Mouse (Mus musculus) frontal cortex, postnatal 14 days (tissue): ENCODE results near the gene Zbtb9.

Source experiments
- DNase-seq, 2 experiments: peaks; one replicate each; pipeline ENCODE4 v3.0.0; 2022; ENCODE audit warnings: low spot score in 2 of 2

Zbtb9 gene

GRCm38 (mm10) chr17:26947231-26948100, 25.5 kb upstream of the Zbtb9 start:
- DNase-seq, result no peak

GRCm38 (mm10) chr17:26948316-26949050, 24.5 kb upstream of the Zbtb9 start:
- DNase-seq, result peak in 1 of 2 experiments; percentile 57

DNA sequence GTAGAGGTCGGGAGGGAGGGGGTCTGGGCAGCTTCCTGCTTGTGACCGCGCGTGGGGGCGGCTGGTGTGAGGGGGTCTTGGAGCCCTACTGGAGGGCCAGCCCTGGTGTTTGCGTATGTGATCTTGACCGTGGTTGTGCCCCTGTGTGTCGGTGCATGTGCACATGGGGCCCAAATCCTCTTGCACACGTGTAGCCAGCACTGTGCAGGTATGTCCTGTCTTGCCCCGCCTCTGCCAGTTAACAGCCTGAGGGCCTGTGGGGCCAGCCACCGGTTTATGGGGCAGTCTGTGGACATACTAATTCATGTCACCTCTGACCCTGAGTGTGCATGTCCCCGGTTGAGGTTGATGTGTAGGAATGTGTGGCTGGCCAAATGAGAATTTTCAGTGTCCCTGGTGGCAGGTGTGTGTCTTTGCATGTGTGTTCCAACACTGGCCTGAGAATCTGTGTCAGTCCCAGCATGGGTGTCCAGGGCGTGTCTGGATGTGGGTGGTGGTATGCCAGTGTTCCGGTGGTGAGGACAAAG, 23.9 kb upstream of the Zbtb9 start:
- DNase-seq, result no peak

- DNase-seq, result no peak
These were observed 23.1 kb upstream of the Zbtb9 start for GRCm38 (mm10) chr17:26949866-26950265.

GRCm38 (mm10) chr17:26950560-26951288, 22.2 kb upstream of the Zbtb9 start:
- DNase-seq, result no peak

- DNase-seq, result peak; percentile 76 to 84
These were observed 21.6 kb upstream of the Zbtb9 start for GRCm38 (mm10) chr17:26951406-26951805.

DNA sequence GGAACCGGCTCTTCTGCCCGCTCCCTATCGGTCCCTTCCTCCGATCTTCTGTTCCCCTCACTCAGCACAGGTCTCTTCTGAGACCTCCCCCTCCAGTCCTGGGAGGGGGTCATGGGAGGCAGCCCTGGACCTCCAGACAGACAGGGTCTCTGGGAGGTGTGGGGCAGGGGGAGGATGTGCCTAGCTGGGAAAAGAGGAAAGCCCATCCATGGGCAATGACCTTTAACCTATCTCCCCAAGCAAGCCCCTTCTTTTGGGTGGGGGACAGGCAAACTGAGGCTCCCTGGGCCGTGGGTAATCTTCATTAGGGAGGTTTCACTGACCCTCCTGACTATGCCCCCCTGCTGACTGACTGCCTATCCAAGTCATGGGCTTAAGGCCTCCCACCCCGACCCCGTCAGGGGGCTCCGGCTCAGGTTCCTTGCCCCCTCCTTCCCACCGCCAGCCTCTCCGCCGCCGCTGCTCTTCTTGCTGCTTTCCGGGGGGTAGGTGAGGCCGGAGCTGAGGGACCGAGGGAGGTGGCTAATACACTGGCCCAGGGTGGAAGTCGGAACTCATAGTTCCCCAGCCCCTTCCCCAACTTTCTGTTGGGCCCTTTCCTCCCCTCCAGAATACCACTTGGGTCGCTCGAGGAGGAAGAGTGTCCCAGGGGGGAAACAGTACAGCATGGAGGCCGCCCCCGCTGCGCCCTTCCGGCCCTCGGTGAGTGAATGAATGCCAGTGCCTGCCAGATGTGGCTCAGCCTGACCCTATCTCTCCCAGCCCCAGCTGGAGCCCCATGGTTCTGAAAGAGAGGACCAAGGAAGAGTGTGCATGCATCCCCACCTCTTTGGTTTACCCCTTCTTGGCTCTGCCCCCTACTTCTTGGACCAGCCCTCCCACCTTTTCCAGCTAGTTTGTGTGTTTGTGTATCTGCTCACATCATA, 20.8 kb upstream of the Zbtb9 start:
- DNase-seq, result no peak

GRCm38 (mm10) chr17:26953201-26953600, 19.8 kb upstream of the Zbtb9 start:
- DNase-seq, result no peak

GRCm38 (mm10) chr17:26953726-26954125, 19.2 kb upstream of the Zbtb9 start:
- no peak for DNase-seq

DNA sequence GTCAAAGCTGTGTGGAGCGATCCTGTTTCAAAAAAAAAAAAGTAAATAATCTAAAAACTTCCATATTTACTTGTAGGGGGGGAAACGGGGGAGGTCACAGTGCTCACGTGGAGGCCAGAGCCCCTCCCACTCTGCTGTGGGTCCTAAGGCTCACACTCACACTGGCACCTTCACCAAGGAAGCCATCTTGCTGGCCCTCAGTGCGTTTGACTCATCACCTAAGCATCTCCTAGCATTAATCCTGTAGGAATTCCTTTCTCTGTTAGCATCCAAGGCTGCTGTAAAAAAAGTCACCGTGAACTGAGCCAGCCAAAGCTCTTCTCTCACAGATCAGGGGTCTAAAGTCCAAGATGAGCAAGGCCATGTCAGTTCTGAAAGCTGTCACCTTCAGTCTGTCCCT, 16.7 kb upstream of the Zbtb9 start:
- DNase-seq, result no peak

GRCm38 (mm10) chr17:26956895-26957294, 16.1 kb upstream of the Zbtb9 start:
- no peak for DNase-seq

DNA sequence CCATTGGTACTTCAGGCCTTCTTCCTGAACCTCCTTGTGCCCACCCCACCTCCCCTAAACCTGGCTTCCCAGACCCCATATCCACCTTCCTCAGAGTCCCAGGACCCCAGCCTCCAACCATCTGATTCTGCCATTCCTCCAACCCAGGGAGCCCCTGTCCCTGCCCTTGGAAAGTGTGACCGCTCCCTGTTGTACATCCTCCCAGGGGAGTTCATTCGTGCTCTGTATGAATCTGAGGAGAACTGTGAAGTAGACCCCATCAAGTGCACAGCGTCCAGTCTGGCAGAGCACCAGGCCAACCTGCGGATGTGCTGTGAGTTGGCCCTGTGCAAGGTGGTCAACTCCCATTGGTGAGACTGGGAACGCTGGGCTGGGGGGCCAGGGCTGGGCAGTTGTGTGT, 15.1 kb upstream of the Zbtb9 start:
- DNase-seq, result no peak

- DNase-seq, result no peak
These were observed 14.1 kb upstream of the Zbtb9 start for GRCm38 (mm10) chr17:26958880-26959279.

DNA sequence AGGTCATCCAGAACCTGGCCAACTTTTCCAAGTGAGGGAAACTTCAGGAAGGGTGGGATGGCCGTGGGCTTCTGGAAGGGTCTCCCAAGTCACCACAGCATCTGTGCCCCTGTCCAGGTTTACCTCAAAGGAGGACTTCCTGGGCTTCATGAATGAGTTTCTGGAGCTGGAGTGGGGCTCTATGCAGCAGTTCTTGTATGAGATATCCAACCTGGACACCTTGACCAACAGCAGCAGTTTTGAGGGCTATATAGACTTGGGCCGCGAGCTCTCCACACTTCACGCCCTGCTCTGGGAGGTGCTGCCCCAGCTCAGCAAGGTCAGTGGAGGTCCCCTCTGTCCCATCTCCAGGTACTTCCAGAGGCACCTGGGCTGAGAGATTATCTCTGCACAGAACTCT, 13.2 kb upstream of the Zbtb9 start:
- no peak for DNase-seq

DNA sequence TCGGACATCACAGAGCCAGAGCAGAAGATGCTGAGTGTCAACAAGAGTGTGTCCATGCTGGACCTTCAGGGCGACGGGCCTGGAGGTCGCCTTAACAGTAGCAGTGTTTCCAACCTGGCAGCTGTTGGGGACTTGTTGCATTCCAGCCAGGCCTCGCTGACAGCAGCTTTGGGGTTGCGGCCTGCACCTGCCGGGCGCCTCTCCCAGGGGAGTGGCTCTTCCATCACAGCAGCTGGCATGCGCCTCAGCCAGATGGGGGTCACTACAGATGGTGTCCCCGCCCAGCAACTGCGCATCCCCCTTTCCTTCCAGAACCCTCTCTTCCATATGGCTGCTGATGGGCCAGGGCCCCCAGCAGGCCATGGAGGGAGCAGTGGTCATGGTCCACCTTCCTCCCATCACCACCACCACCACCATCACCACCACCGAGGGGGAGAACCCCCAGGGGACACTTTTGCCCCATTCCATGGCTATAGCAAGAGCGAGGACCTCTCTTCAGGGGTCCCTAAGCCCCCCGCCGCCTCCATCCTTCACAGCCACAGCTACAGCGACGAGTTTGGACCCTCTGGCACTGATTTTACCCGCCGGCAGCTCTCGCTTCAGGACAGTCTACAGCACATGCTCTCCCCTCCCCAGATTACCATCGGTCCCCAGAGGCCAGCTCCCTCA, 11.3 kb upstream of the Zbtb9 start:
- no peak for DNase-seq

DNA sequence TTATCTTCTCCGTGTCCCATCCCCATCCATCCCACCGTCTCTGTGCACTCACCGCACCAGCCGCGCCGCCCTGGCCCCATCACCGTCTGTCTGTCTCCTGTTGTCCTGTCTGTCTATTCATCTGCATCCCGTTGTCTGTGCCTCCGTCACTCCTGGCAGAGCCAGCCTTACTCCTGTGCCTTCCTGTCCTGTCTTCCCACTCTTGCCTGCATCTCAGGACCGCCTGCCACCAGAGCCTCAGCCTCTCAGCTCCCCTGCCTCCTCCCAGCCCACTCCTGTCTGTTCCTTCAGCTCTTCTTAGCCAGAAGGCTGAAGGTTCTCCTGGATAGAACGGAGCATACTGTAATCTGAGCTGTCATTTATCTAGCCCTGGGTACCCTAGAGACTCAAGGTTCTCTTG, 6.0 kb upstream of the Zbtb9 start:
- DNase-seq, result no peak

GRCm38 (mm10) chr17:26967477-26967876, 5.5 kb upstream of the Zbtb9 start:
- no peak for DNase-seq

DNA sequence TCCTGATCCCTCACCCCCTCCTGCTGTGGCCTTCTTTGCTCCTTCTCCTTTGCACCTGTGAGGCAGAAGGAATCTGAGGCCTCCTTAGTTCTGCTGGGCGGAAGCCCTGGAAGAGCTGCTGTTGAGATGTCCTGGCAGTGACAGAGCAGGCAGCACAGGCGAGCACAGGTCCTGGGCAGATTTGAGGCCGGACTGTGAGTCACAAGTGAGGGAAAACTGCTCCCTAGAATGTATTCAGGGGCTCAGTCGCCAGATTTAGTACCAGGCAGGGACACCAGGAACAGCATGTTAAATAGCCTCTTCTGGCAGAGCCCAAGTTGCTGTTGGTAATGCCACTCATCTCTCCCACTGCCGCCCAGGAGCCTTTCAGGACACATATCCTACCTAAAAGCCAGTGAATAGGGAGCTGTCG, 4.8 kb upstream of the Zbtb9 start:
- no peak for DNase-seq

- no peak for DNase-seq
These were observed 3.7 kb upstream of the Zbtb9 start for GRCm38 (mm10) chr17:26969257-26969656.

- no peak for DNase-seq
These were observed 2.7 kb upstream of the Zbtb9 start for GRCm38 (mm10) chr17:26970221-26970620.
